Mouse (Mus musculus): ENCODE measurements around the gene Ms4a6d.
A peak's percentile ranks its signal among the peaks of the same experiment; 100 is the strongest.

Gene Ms4a6d

GRCm38 (mm10) chr19:11604603-11605002 is at the start of gene Ms4a6d:
TSS of gene Ms4a6d (minus strand) at chr19:11604849.
- DNase-seq (ENCODE audit: inconsistent ontology term) = no peak

GRCm38 (mm10) chr19:11649564-11649963 is 44.9 kb upstream of the Ms4a6d start:
- DNase-seq (ENCODE audit: inconsistent ontology term) = no peak

GRCm38 (mm10) chr19:11646166-11646565 is 41.5 kb upstream of the Ms4a6d start:
- DNase-seq (ENCODE audit: inconsistent ontology term) = no peak

- no peak for DNase-seq (ENCODE audit: inconsistent ontology term)
These were observed 36.1 kb upstream of the Ms4a6d start, which contains the start of gene Ms4a3 for GRCm38 (mm10) chr19:11640732-11641131. TSS of gene Ms4a3 (minus strand) at chr19:11640851.

- peak; percentile 2 for DNase-seq (ENCODE audit: inconsistent ontology term)
These were observed 34.4 kb upstream of the Ms4a6d start for GRCm38 (mm10) chr19:11639038-11639437.

- no peak for DNase-seq (ENCODE audit: inconsistent ontology term)
These were observed 30.9 kb upstream of the Ms4a6d start for GRCm38 (mm10) chr19:11635572-11635971.

- no peak for DNase-seq (ENCODE audit: inconsistent ontology term)
These were observed 29.7 kb upstream of the Ms4a6d start for GRCm38 (mm10) chr19:11634330-11634729.

GRCm38 (mm10) chr19:11633732-11634131 is 29.1 kb upstream of the Ms4a6d start:
- DNase-seq (ENCODE audit: inconsistent ontology term) = no peak

- no peak for DNase-seq (ENCODE audit: inconsistent ontology term)
These were observed 20.6 kb upstream of the Ms4a6d start for GRCm38 (mm10) chr19:11625231-11625630.

GRCm38 (mm10) chr19:11624800-11625199 is 20.2 kb upstream of the Ms4a6d start:
- no peak for DNase-seq (ENCODE audit: inconsistent ontology term)

- no peak for DNase-seq (ENCODE audit: inconsistent ontology term)
These were observed 18.9 kb upstream of the Ms4a6d start, which contains the start of gene Ms4a2 for GRCm38 (mm10) chr19:11623551-11623950. TSS of gene Ms4a2 (minus strand) at chr19:11623719.

GRCm38 (mm10) chr19:11617983-11618382 is 13.3 kb upstream of the Ms4a6d start:
- no peak for DNase-seq (ENCODE audit: inconsistent ontology term)

GRCm38 (mm10) chr19:11614805-11615204 is 10.2 kb upstream of the Ms4a6d start:
- no peak for DNase-seq (ENCODE audit: inconsistent ontology term)

GRCm38 (mm10) chr19:11613776-11614443 is 9.3 kb upstream of the Ms4a6d start:
- no peak for DNase-seq (ENCODE audit: inconsistent ontology term)

GRCm38 (mm10) chr19:11613084-11613483 is 8.4 kb upstream of the Ms4a6d start:
- no peak for DNase-seq (ENCODE audit: inconsistent ontology term)

- no peak for DNase-seq (ENCODE audit: inconsistent ontology term)
These were observed 7.6 kb upstream of the Ms4a6d start for GRCm38 (mm10) chr19:11612293-11612692.

- peak; percentile 44 for DNase-seq (ENCODE audit: inconsistent ontology term)
These were observed 6.9 kb upstream of the Ms4a6d start for GRCm38 (mm10) chr19:11611541-11611945.

GRCm38 (mm10) chr19:11608172-11608571 is 3.5 kb upstream of the Ms4a6d start:
- peak; percentile 20 for DNase-seq (ENCODE audit: inconsistent ontology term)

GRCm38 (mm10) chr19:11602026-11602425 is 2.6 kb downstream of the Ms4a6d start:
- DNase-seq (ENCODE audit: inconsistent ontology term) = peak; percentile 65

- DNase-seq (ENCODE audit: inconsistent ontology term) = no peak
These were observed 3.3 kb downstream of the Ms4a6d start for GRCm38 (mm10) chr19:11601349-11601748.

- DNase-seq (ENCODE audit: inconsistent ontology term) = no peak
These were observed 14.7 kb downstream of the Ms4a6d start for GRCm38 (mm10) chr19:11589891-11590449.

- no peak for DNase-seq (ENCODE audit: inconsistent ontology term)
These were observed 15.4 kb downstream of the Ms4a6d start for GRCm38 (mm10) chr19:11589205-11589604.

GRCm38 (mm10) chr19:11574965-11575364 is 29.7 kb downstream of the Ms4a6d start:
- DNase-seq (ENCODE audit: inconsistent ontology term) = no peak
